Mouse (Mus musculus) heart, embryonic 16.5 days (tissue): ENCODE results near the gene Dnaic2. TPM values are rescaled to one million over a fixed set of nuclear protein-coding genes. Genes with fewer than 3 reads are reported as not detected.

ENCODE experiments used
- ATAC-seq: fragments of 200-750 bp; cut with Nextera tagmentation; replicated peaks from 2 replicates; pipeline ENCODE4 v1.8.0; 2017; ENCODE audit warnings: moderate number of reproducible peaks; ENCODE audit not compliant: insufficient read depth, low FRiP score; ENCODE audit errors: extremely low read depth
- H3K27ac ChIP-seq: fragments of 300-500 bp; sonication (generic); 2 replicates; pipeline ENCODE4 v1.5.1; 2014; ENCODE audit warnings: mild to moderate bottlenecking, low read length, control low read depth, moderate library complexity
- H3K27me3 ChIP-seq: fragments of 300-500 bp; sonication (generic); 2 replicates; pipeline ENCODE4 v1.6.1; 2014; ENCODE audit warnings: low read length, mixed read lengths; ENCODE audit not compliant: control insufficient read depth, insufficient read depth
- H3K36me3 ChIP-seq: fragments of 300-500 bp; sonication (generic); 2 replicates; pipeline ENCODE4 v1.6.1; 2014; ENCODE audit not compliant: control insufficient read depth, insufficient read depth
- H3K4me1 ChIP-seq: fragments of 300-500 bp; sonication (generic); 2 replicates; pipeline ENCODE4 v1.6.1; 2014; ENCODE audit warnings: low read length, mixed read lengths; ENCODE audit not compliant: control insufficient read depth, insufficient read depth
- H3K4me2 ChIP-seq: fragments of 300-500 bp; sonication (generic); 2 replicates; pipeline ENCODE4 v1.6.1; 2014; ENCODE audit warnings: low read depth, mild to moderate bottlenecking, control low read depth, low read length
- H3K4me3 ChIP-seq: fragments of 300-500 bp; sonication (generic); 2 replicates; pipeline ENCODE4 v1.5.1; 2014; ENCODE audit warnings: mild to moderate bottlenecking, control low read depth, low read length
- H3K9ac ChIP-seq: fragments of 300-500 bp; sonication (generic); 2 replicates; pipeline ENCODE4 v1.6.1; 2014; ENCODE audit warnings: low read length, control low read depth
- H3K9me3 ChIP-seq: fragments of 300-500 bp; sonication (generic); replicated peaks from 2 replicates; pipeline ENCODE4 v1.6.1; 2016; ENCODE audit warnings: low read length; ENCODE audit not compliant: control insufficient read depth
- WGBS: fragments of 180-500 bp; shearing (Covaris S2); extraction: QIAGEN DNeasy Blood & Tissue Kit; methylation state at CpG from one replicate; pipeline ENCODE4 v1.1.7; 2014; 5-methylcytosine and 5-hydroxymethylcytosine counted together
- polyA plus RNA-seq: library from polyadenylated mRNA; unstranded; fragments of >200 nt; fragmentation: Nextera tagmentation; extraction: Ambion mirVana; gene quantifications from 2 replicates; pipeline ENCODE4 v1.2.1, GENCODE M21; 2015

Gene Dnaic2
- polyA plus RNA-seq, 1 experiment from 2014 or later, result 1.1 TPM

DNA sequence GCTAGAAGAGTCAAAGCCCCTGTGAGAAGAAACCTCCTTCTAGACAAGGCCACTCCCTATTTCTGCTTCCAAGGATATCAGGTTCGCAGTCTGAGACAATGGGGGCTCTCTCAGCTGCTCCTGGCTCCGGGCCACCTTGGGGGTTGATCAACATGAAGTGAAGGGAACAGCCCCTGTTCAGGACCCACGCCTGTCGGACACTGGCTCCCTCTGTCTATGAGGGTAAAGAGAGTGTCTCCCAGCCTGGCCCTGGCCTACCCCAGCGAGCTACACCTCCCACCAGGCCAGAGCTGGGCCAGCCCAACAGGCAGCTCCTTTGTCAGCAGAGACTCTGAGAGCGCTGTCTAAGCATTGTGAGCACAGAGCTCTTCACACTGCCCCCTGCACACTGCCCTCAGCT is 42.7 kb downstream of the Dnaic2 start:
- Histone ChIP-seq H3K27me3 (peaks cover 20% of the 10 kb centered on the region), H3K4me2 (no peak overlapping the region), H3K27ac (no peak overlapping the region), H3K4me3 (no peak overlapping the region), H3K4me1 (0 out of 2 replicates have a peak, but pooled peaks cover 3% of the 10 kb centered on the region), H3K9ac (no peak overlapping the region), H3K36me3 (no peaks in the 10 kb centered on the region), H3K9me3 (no peaks in the 10 kb centered on the region)
- WGBS, result 47% methylated on average over 6 of the region's 6 CpGs
- ATAC-seq, result no peak

- no peak overlapping the region for H3K9ac ChIP-seq
- H3K9me3 ChIP-seq, result no peaks in the 10 kb centered on the region
- 49% methylated on average over 2 of the region's 2 CpGs for WGBS
- no peaks in the 10 kb centered on the region for H3K36me3 ChIP-seq
- no peak overlapping the region for H3K27ac ChIP-seq
- no peak overlapping the region for H3K4me3 ChIP-seq
- no peak overlapping the region for H3K4me2 ChIP-seq
- H3K27me3 ChIP-seq, result peaks cover 7% of the 10 kb centered on the region
- ATAC-seq, result no peak
- H3K4me1 ChIP-seq, result no peaks in the 10 kb centered on the region
These were observed 44.7 kb downstream of the Dnaic2 start for GRCm38 (mm10) chr11:114771896-114772295.

DNA sequence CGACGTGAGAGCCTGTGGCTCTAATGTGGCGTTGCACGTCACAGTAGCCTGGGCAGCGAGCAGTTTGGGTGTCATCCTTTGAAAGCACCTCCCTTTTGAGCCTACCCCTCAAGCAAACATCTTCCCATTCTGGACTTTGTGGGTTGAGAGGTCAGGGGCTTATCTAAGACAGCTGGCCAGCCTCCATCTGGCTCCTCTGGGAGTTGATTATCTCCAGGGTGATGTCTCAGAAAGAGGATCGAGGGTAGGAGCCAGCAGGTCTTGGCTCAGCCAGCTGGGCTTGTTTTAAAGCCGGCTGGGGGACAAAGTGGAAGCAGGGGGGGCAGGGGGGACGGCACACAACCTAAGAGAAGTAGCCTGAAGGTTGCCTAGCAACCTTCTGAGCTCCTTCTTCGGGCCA is 52.9 kb downstream of the Dnaic2 start:
- ATAC-seq, result no peak
- H3K27me3 ChIP-seq, result peaks cover 40% of the 10 kb centered on the region
- H3K4me1 ChIP-seq, result peaks cover 8% of the 10 kb centered on the region
- WGBS, result 22% methylated on average over 9 of the region's 9 CpGs
- no peak overlapping the region for H3K4me2 ChIP-seq
- no peak overlapping the region for H3K4me3 ChIP-seq
- H3K27ac ChIP-seq, result no peak overlapping the region
- no peak overlapping the region for H3K9ac ChIP-seq
- no peaks in the 10 kb centered on the region for H3K36me3 ChIP-seq
- no peaks in the 10 kb centered on the region for H3K9me3 ChIP-seq

DNA sequence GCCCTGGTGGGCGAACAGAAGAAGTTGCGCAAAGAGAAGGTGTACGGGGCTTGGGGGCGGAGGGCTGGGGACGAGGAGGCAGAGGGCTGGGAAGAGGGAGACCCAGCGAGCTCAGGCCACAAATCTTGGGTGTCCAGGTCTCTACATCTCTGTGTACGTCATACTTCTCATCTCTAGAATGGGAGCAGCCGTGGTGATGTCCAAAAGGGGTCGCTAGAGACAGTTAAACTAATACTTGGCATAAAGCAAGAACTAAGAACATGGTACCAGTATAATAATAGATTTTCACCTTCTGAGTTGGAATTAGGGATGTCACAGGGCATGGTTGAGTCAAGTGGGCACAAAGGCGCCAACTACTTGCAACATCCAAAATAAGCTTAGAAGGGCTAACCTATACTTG is 58.7 kb downstream of the Dnaic2 start:
- no peak for ATAC-seq
- peak overlapping the region; percentile 30; the same call in 1 of the 2 replicates for H3K9ac ChIP-seq
- H3K27ac ChIP-seq, result no peak overlapping the region
- peaks cover 6% of the 10 kb centered on the region; the same call in 1 of the 2 replicates for H3K4me1 ChIP-seq
- no peaks in the 10 kb centered on the region for H3K36me3 ChIP-seq
- H3K27me3 ChIP-seq, result peaks cover 77% of the 10 kb centered on the region
- H3K4me3 ChIP-seq, result peak overlapping the region; percentile 38
- WGBS, result 54% methylated on average over 10 of the region's 10 CpGs
- H3K9me3 ChIP-seq, result no peaks in the 10 kb centered on the region
- H3K4me2 ChIP-seq, result peak overlapping the region; percentile 56

- Histone ChIP-seq H3K4me3 (peak overlapping the region; percentile 38), H3K27ac (no peak overlapping the region), H3K27me3 (peaks cover 77% of the 10 kb centered on the region), H3K9ac (peak overlapping the region; percentile 30; the same call in 1 of the 2 replicates), H3K4me2 (peak overlapping the region; percentile 56), H3K9me3 (no peaks in the 10 kb centered on the region), H3K4me1 (peaks cover 6% of the 10 kb centered on the region; the same call in 1 of the 2 replicates), H3K36me3 (no peaks in the 10 kb centered on the region)
- peak; percentile 56 for ATAC-seq
- WGBS, result 1% methylated on average over 43 of the region's 43 CpGs
These were observed 59.1 kb downstream of the Dnaic2 start for GRCm38 (mm10) chr11:114786326-114786725.

- H3K4me2 ChIP-seq, result no peak overlapping the region
- no peak overlapping the region for H3K27ac ChIP-seq
- H3K9me3 ChIP-seq, result no peaks in the 10 kb centered on the region
- 76% methylated on average over 3 of the region's 3 CpGs for WGBS
- H3K27me3 ChIP-seq, result peaks cover 85% of the 10 kb centered on the region
- no peak overlapping the region for H3K9ac ChIP-seq
- no peak for ATAC-seq
- no peaks in the 10 kb centered on the region for H3K36me3 ChIP-seq
- no peak overlapping the region for H3K4me3 ChIP-seq
- H3K4me1 ChIP-seq, result peaks cover 9% of the 10 kb centered on the region; the same call in 1 of the 2 replicates
These were observed 60.4 kb downstream of the Dnaic2 start for GRCm38 (mm10) chr11:114787611-114788010.

DNA sequence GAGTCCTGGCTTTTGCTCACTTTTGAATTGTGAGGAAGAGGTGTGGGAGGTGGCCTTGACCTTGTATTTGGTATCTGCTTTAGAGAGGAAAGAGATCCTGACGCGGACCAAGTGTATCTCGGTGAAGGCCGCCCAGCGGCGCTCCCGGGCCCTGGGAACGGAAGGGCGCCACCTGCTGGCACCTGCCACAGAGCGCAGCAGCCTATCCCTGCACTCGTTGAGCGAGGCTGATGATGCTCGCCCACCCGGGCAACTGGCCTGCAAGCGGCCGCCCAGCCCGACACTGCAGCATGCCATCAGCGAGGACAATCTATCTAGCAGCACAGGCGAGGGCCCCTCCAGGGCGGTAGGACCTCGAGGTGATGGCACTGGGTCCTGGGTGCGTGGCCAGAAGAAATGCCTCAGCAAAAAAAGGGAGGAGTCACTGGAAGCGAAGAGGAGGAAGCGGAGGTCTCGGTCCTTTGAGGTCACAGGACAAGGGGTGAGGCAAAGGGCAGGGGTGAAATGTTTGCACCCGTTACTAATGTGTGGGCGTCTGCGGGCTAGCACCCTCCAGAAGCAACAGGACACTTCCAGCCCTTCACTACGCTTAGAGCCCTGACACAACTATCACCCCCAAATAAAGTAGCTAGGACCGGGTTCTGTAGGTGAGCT is 62.0 kb downstream of the Dnaic2 start:
- 11% methylated on average over 30 of the region's 30 CpGs for WGBS
- no peaks in the 10 kb centered on the region for H3K9me3 ChIP-seq
- no peak overlapping the region for H3K9ac ChIP-seq
- peak; percentile 59; the same call in 1 of the 2 replicates for ATAC-seq
- peak overlapping the region; percentile 28 for H3K4me2 ChIP-seq
- no peaks in the 10 kb centered on the region for H3K36me3 ChIP-seq
- H3K4me3 ChIP-seq, result no peak overlapping the region
- peaks cover 9% of the 10 kb centered on the region; the same call in 1 of the 2 replicates for H3K4me1 ChIP-seq
- H3K27me3 ChIP-seq, result peaks cover 96% of the 10 kb centered on the region
- no peak overlapping the region for H3K27ac ChIP-seq

DNA sequence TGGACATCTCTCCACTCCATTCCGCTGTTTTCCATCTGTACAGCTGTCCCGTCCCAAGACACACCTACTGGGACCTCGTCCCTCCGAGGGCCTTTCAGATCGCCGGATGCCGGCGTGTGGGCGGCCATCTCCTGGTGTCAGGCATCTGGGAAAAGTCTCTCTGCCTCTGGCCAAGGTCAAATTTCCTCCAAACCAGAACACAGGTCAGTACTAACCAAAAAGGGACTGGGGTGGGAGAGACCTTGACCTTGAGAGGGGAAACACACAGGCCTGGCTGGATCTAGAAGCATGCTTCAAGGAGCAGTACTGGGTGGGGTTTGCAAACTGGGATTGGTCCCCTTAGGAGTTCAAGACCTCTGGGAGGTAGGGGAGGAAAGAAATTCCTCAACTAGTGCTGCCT is 62.5 kb downstream of the Dnaic2 start:
- no peak overlapping the region for H3K4me3 ChIP-seq
- no peak overlapping the region for H3K9ac ChIP-seq
- H3K27me3 ChIP-seq, result peaks cover 92% of the 10 kb centered on the region
- H3K4me1 ChIP-seq, result peaks cover 9% of the 10 kb centered on the region; the same call in 1 of the 2 replicates
- H3K36me3 ChIP-seq, result no peaks in the 10 kb centered on the region
- no peaks in the 10 kb centered on the region for H3K9me3 ChIP-seq
- no peak for ATAC-seq
- WGBS, result 50% methylated on average over 9 of the region's 9 CpGs
- H3K27ac ChIP-seq, result no peak overlapping the region
- H3K4me2 ChIP-seq, result no peak overlapping the region

- Histone ChIP-seq H3K9ac (no peak overlapping the region), H3K4me1 (peaks cover 9% of the 10 kb centered on the region; the same call in 1 of the 2 replicates), H3K36me3 (no peaks in the 10 kb centered on the region), H3K4me2 (no peak overlapping the region), H3K27me3 (peaks cover 88% of the 10 kb centered on the region), H3K27ac (no peak overlapping the region), H3K4me3 (no peak overlapping the region), H3K9me3 (no peaks in the 10 kb centered on the region)
- ATAC-seq, result no peak
- WGBS, result 64% methylated on average over 12 of the region's 12 CpGs
These were observed 63.0 kb downstream of the Dnaic2 start for GRCm38 (mm10) chr11:114790171-114790570.
